Mouse (Mus musculus) kidney, postnatal 36 days (tissue): ENCODE measurements around the gene Rbms3.
A peak's percentile ranks its signal among the peaks of the same experiment; 100 is the strongest.

Experiments used
- DNase-seq, 2 experiments: peaks; one replicate each; pipeline ENCODE4 v3.0.0; 2021 to 2022; ENCODE audit warnings: mixed read lengths in 2 of 2

Gene Rbms3

DNA sequence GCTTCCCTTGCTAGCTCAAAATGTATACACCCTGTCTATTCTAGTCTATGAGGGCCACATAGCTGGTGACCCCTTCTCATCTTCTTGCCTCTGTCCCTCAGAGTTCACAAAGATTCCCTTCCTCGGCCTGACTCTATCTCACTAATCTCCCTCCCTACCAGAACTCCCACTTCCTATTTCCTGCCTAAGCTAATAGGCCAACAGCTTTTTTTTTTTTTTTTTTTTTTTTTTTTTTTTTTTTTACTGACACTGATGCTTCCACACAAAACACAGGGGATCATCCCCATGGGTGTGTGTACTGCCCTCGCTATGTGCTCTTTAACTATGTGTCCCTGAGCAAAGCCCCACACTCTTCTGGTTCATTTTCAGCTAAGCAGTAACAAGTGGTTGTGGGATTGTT lies 1060.0 kb downstream of the Rbms3 start:
- DNase-seq, result no peak

DNA sequence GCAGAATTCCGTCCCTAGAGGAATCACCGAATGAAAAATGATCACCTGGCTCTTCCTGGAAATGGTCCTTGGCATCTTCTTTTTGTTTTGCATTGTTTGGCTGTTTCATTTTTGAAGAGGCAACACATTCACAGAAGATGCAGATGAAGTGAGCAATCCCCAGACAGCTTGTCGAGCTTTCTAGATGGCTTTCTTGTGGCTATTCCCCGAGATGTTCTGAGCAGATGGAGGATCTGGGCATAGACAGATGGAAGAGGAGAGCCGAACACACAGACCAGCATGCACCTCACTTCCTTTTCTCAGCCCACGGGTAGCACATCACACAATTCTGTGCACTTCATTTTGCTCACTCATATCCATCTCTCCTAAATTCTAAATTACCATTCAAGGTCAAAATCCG lies 1063.0 kb downstream of the Rbms3 start:
- no peak for DNase-seq

DNA sequence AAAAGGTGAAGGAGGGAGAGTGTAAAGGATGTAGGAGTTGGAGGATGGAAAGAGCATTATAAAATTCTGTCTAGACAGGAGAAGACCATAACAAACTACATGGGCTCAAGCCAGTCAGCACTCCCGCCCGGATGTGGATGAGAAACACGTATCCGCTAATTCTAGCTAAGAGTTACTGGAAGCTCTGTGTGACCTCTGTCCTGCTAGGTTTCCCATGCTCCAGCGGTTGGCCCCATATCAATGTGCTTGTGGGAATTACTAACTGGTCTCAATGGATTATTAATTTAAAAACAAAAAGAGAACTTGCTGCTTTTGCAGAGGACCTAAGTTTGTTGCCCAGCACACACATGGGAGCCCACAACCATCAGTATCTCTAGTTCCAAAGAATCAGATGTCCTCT lies 1071.9 kb downstream of the Rbms3 start:
- DNase-seq, result no peak

DNA sequence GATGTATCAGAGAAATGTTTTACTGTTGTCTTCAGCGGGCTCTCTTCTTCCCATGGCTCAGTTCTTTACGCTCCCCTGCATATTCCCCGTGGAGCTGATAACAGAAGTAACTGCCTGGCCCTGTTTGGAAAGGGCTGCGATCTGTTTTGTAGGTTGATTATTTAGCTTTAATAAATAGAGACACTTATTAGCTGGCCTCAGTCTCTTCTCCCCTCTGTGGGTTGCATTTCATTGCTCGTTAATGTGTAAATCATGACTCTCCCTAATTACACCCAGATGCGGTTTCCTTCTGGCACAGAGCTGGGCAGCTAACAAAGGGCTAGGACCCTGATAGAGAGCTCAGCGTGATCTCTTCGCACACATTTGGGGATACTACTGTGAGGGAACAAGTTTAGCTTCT lies 1073.1 kb downstream of the Rbms3 start:
- DNase-seq, result no peak

DNA sequence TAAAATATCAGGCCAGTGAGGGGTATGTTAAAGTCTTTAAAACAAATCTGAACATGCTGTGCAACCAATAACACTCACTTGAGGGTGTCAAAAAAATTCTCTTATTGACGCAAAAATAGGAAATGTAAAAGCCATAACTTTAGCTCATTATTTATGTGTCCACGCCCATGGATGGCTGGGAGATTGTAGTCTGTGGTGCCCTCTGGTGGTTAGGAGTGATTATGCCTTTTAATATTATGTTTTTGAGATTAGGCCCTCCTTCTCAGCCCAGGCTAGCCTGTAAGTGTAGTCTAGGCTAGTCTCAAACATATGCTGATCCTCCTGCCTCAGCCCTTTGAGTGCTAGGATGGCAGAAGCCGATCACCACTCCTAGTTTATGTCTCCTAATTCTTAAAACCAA lies 1076.5 kb downstream of the Rbms3 start:
- peak; percentile 12 to 29 for DNase-seq

DNA sequence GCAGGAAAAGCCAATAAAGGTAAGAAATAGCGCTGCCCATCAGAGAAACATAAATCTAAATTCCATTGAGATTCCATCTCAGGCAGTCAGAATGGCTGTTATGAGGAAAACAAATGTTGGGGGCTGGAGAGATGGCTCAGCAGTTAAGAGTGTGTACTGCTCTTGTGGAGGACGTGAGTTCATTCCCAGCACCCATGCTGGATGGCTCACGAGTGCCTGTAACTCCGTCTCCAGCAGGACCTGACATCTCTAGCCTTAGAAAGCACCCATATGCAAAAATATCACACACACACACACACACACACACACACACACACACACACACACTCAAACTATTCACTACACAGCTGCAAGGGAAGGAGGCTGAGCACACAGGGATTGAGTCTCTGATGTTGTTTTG lies 1083.6 kb downstream of the Rbms3 start:
- DNase-seq, result no peak

DNA sequence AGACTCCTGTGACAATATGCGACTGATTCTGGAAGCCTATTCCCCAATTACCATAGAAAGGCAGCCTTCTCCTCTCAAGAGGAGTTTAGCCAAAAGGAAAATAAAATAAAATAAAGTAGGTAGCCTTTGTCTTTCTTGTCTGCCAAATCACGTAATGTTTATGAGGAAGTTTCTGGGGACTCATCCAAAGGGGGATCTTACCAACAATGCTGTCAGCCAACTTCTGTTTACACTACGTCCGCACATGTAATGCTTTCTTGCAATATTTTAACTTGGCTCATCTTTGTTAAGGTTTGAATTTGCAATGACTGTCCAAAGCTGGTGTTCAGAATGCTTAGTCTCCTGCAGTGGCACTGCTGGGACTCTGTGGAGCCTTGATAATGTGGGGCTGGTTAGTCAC lies 1086.9 kb downstream of the Rbms3 start:
- DNase-seq, result no peak

DNA sequence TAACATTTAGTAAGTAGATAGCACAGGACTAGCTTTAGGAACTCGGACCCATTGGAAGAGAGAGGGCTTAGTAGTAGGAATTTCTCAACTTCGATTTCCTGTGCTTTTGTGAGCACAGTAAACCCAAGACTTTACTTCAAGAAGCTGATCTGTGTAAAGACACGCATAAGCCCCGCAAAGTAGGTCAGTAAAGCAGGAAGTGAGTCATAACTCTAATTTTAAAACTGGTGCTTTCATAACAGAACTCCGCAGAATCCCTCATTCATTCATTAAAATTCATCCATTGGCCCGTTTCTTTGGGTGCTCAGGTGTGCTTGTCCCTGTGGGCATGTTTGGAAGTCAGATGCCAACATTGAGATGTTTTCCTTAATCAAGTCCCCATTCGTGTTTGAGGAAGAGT lies 1087.7 kb downstream of the Rbms3 start:
- no peak for DNase-seq

DNA sequence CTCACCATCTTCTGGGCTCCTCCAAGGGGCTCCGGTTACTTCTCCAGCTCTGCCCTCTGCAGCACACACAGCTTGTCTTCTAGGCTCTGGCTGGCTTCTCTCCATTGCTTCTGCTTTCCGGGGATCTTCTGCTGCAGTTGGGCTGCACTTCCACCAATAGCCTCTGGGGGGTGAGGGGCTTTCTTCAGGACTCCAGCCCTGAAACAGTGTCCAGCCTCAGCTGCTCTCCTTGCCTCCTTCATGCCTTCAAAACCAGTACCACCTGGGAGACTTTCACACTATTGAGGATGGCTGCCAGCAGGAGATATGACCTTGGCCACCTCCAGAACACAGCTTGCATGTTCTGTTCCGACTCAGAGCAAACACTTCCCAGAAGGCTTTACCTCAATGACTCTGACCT lies 1094.0 kb downstream of the Rbms3 start:
- DNase-seq, result peak in 1 of 2 experiments; percentile 32

DNA sequence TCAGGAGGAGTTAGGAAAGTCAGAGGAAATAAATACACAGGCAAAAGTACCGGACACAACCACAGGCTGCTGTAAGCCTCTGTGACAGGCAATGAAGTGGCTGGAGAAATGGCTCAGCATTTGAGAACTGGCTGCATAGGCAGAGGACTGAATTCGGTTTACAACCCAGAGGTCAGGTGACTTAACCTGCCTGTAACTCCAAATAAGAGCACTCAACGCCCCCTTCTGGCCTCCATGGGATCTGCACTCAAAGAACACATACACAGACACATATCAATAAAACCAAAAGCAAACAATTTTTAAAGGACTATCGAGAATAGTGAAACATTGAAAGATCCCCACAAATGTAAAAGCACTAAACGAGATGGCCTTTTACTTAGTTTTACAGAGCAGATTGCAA lies 1096.3 kb downstream of the Rbms3 start:
- no peak for DNase-seq

DNA sequence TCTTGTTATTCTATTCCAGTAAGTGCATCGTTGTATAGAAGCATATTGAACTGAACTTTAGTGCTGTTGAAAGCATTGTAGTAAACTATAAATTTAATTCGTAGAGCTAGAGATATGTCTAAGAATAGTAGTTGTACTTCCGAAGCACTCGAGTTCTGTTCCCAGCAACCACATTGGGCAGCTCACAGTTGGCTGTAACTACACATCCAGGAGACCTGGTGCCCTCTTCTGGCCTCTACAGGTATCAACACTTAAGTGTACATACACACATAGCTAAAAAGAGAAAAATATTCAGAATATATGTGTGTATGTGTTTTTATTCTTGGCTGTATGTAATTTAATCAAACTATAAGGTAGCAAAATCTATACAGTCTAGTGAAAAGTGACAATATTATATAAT lies 1098.6 kb downstream of the Rbms3 start:
- no peak for DNase-seq

DNA sequence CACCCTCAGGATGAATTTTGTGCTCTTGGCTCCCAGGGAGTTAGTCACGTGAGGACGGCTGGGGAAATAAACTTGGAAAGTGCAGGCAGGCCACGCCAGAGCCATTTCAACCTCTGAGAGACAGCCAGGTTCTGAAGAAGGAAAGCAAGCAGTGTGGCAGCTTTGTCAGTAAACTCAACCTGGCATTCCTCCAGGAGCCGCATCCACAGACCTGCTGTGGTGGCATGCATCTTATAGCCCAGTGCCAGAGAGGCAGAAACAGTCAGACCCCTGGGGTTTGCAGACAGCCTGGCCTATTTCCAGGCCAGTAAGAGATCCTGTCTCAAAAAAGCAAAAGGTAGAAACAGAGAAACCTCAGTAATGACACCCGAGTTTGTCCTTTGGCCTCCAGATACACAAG lies 1105.3 kb downstream of the Rbms3 start:
- peak in 1 of 2 experiments; percentile 7 for DNase-seq
